Mouse (Mus musculus): ENCODE measurements around the gene Bcl7a.

Gene Bcl7a

GRCm38 (mm10) chr5:123333566-123333965 is 10.1 kb upstream of the Bcl7a start:
- no peak for DNase-seq

DNA sequence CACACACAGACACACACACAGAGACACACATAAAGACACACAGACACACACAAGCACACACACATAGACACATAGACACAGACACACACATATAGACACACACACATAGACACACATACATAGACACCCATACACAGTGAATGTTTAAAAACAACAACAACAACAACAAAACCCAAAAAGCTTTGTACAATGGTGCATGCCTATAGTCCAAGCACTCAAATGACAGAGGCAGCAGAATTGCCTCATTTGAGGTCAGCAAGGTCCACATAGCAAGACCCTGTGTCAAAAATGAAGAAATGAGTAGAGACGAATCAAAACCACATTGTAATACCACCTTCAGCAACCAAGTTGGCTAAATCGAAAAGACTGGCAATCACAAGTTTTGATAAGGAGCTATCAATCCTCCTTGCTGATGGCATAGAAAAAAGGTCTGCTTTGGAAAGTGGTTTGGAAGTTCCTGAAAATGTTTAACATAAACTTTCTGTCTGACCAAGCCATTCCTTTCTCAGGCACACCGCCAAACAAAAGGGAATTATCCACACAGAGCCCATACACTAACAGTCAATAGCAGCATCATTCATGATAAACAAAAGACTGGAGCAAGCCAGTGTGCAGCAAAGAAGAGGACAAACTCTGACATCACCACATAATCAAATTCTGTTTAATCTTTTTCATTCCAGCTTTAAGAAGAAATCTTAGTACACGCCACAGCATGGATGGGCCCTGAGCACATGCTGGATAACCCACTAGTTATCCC is 7.3 kb upstream of the Bcl7a start:
- no peak for DNase-seq

DNA sequence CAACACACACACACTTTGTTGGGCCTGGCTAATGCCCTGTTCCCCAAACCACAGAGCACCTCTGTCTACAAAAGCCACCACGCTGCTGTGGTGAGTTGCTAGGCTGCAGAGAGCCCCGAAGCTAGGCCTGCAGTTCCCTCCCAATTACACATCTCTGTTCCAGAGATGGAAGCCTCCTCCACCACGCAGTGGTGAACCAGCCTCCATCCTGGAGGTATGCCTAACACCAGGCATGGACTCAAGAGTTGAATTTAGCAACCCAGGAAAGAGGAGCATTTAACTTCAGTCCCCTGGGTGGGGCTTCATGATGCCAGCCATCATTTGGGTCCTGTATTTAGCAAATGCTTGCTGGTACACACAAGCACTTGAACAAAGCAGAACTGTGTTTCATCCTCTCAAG is 5.2 kb upstream of the Bcl7a start:
- DNase-seq = no peak

GRCm38 (mm10) chr5:123344628-123344962 is 961 bp downstream of the Bcl7a start:
- DNase-seq = no peak

DNA sequence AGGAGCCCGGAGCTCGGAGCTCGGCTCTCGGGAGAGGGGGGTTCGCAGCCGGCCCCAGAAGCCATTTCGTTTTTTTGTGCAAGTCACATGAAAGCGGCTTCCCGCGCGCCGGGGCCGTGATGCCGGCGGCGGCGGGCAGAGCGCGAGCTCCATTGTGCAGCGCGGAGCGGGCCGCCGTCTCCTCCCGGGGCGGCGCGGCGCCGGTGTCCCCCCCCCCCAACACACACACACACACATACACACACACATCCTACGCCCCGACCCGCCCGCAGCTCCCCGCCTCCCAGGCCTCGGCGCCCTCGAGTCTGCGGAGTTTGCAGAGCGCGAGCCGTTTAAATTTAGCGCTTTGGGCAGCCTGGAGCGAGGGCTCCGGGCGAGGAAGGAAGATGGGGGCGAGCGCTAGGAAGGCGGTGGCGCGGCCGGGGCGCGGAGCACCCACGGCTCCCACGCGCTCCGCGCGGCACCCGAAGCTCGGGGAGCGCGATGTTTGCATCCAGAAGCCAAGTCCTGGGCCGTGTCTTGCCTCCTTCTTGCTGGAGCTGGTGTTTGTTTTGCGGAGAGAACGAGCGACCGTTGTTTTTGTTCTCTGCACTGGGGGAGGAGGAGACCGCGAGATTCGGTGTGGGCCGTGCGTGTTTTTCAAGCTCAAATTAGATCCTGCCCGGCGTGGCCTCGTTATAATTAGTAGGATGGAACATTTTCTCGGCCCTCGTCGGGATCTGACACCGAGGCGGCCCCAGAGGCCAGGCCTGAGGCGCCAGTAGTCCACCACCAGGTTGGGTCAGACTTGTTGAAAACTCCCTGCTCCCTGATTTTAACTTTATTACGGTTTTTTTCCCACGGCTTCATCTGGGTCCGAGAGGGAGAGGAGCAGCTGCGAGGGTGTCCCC is 1.6 kb downstream of the Bcl7a start:
- peak; percentile 74 for DNase-seq

DNA sequence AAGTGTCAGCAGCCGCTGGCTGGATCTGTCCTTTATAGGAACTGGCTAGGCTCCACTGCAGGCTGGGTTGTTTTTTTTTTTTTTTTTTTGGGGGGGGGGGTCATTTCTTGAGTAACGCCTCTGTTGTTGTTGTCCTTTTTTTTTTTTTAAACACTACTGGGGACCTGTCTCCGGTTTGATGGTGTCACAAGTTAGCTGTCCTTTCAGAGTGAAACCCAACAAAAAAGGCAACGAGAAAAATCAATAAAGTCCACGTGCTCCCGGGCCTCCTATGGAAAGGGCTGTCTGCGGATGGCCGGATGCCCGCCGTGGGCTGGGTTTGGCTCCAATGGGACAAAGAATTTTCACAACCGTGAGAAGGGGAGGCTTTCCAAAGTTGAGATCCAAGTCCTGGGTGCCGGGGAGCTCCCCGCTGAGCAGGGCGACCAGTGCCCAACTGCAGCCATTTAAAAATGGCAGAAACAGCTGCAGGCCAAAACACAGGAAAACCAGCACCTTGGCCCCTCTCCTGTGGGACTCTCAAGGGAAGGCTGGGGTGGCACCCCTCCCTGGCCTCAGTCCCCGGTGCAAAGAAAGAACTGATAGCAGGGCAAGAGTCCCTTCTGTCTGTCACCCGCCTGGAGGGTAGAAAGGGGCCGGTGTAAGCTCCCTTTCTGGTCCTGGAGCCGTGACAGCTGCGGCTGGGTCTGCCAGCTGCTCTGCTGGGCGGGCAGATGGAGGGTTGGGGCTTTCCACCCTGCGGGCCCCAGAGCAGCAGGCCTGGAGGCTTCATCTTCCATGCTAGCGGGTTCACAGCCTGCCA is 2.4 kb downstream of the Bcl7a start:
- DNase-seq = peak; percentile 83

DNA sequence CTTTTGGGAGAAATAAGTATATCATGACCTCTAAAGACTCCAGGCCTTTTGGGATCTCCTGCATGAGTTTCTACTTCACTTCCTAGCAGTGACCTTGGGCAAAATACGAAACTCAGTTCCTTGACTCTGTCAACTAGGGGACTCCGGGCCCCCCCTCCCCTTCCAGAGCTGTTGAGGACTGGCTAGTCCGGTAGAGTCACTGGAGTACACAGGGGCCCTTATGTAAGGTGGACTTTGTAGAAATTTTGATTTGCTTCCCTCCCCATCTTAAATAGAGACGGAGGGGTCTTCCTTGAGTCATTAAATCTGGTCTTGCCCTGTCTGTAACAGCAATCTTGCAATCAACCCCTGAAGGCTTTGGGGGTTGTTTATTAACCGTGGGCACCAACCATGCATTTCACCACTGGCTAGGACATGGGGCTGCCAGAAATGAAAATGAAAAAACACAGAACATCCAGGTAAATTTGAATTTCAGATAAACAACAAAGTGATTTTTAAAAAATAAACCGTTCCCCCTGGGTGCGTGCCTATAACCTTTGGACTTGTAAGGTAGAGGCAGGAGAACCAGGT is 3.2 kb downstream of the Bcl7a start:
- DNase-seq = peak; percentile 84

DNA sequence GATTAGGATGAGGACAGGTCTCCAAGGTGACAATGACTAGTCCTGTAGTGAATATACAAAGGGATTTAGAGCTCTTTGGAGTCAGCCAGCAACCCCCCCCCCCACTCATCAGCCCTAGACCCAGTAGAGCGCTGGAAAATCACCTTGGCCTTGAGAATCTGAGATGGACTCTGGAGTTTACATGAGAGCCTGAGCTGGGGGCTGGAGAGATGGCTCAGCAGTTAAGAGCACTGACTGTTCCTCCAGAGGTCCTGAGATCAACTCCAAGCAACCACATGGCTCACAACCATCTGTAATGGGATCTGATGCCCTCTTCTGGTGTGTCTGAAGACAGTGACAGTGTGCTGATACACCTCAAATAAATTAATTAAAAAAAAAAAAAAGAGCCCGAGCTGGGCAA is 4.4 kb downstream of the Bcl7a start:
- peak; percentile 39 for DNase-seq

GRCm38 (mm10) chr5:123350386-123350785 is 6.8 kb downstream of the Bcl7a start:
- DNase-seq = peak; percentile 57

DNA sequence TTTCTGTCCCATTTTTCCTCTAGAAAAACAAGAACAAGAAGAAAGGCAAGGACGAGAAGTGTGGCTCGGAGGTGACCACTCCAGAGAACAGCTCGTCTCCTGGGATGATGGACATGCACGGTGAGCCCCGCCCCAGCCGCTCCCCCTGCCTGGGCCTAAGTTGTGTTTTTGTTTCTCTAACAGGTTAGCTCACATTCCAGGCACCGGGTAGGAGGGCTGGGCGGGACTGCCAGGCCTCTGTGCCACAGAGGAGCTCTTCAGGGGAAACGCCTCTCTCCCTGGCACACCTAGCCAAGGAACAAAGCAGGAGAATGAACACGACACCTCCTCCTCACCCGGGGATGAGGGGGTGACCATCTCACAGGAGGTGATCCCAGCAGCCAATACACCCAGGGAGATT is 12.3 kb downstream of the Bcl7a start:
- peak; percentile 84 for DNase-seq

- DNase-seq = no peak
Measured at GRCm38 (mm10) chr5:123357253-123357652, 13.6 kb downstream of the Bcl7a start.

GRCm38 (mm10) chr5:123359431-123359830 is 15.8 kb downstream of the Bcl7a start:
- DNase-seq = peak; percentile 90

DNA sequence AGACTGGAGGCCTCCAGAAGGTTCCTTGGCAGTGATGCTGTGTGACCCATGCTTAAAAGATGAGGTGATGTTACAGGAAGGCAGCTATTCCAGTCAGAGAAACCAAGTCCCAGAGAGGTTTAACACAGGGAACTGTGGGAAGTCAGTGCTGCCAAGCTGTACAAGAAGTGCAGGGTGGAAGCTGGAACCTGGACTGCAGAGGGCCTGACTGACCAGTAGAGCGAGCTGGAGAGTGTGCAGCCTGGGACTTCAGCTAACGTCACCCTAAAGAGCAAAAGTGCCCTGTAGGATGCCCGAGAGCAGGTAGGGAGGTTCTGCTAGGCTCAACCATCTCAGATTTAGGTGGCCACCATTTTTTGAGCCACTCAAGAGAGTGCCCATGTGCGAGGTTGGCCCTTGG is 19.3 kb downstream of the Bcl7a start:
- no peak for DNase-seq

GRCm38 (mm10) chr5:123364302-123364971 is 20.8 kb downstream of the Bcl7a start:
- peak; percentile 83 for DNase-seq

DNA sequence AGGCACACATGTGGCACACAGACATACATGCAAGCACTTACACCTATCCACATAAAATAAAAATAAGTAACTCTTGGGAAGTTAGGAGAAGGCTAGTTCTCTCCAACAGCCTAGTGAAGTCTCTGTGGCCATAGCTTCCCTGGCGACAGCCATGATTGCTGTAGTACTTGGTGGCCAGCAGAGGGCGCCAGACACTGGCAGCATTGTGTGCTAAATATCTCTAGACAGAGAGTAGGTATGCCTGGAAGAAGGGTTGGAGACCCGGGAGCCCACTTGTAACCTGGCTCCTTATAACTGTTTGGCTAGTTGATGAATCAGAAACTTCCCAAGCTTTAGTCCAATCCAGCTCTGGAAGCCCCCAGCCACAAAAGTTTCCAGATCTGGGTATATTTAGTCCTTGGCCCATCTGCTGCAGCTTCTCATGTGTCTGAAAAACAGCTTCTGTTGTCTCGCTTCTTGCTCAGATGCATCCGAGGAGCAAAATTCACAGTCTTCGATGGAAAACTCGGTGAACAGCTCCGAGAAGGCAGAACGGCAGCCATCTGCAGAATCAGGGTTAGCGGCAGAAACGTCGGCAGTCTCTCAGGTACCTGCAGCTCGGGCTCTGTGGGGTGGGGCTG is 25.3 kb downstream of the Bcl7a start:
- peak; percentile 63 for DNase-seq

DNA sequence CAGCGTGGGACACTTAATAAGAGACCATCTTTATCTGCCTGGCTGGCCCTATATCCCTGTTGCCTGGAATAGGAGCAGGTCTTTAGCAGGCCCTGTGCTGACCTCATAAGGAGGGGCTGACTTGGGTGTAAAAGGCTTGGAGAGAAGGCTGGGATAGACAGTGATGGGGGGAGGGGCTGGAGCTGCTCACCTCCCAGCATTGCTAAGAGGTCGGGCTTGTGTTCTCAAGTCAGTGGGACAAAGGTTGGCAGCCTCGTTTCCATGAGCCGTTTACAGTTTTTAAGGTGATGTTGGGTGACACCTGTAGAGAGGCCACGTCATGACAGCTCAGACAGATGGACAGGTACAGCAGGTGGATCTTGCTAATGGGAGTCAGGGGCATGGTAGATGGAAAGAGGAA is 26.4 kb downstream of the Bcl7a start:
- peak; percentile 53 for DNase-seq

DNA sequence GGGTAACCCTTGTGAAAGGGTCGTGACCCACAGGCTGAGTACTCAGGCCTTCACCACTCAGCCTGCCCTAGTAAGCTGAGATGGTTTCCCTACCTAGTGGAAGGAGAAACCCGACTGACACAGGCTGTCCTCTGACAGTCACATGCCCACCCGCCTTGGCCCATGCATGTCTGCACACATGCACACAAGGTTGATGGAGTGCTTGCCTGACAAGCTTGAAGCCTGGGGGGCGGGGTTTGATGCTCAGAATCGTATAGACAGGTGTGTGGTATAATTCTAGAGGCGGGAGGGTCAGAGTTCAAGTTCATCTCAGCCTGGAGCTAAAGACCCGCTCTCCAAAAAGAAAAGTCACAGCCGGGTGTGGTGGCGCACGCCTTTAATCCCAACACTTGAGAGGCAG is 31.6 kb downstream of the Bcl7a start:
- DNase-seq = no peak

DNA sequence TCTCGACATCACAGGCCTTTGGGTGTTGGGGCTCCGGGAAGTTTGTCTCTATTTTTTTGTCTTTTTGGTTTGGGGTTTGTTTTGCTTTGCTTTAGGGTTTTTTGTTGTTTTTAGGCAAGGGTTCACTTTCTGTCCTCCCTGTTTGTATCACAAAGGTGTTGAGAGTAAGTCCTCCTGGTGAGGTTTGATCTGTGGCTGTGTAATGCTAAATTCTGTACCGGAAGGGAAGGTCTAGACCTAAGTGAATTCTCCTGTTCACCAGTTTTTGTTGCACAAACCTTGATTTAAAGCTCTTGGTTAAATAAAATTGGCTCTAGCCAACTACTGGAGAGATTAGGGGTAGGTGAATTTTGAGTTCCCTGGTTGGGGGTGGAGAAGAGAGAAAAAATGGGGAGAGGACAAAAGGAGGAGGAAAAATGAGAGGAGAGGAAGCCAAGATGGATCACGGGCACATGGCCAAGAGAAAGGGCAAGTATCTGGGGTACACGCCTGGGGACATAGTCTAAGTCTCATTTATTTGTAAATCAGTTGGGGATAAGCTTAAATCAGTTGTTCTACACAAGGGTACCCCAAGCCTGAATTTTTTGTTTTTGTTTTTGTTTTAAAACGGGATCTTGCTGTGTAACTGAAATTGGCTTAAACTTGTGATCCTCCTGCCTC is 32.3 kb downstream of the Bcl7a start:
- no peak for DNase-seq

DNA sequence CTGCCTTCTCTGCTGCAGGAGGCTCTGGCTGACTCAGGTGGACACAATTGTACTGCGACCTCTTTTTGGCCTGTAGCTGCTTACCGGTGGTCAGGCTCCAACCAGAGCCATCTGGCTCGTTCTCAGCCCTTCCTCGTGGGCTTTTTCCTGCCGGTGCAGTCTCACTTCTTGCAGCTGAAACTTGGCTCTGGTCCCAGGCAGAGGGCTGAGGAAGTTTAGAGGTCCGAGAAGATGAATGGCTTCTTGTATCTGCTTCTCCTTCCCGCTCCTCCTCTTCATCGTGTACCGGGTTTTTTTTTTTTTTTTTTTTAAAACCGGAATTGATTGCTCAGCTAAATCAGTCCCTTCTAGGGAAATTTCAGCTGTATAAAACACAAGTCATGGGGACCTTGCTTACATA is 32.9 kb downstream of the Bcl7a start:
- peak; percentile 93 for DNase-seq

GRCm38 (mm10) chr5:123377120-123377955 is 33.7 kb downstream of the Bcl7a start:
- peak; percentile 80 for DNase-seq

Measured in kidney, postnatal 14 days (tissue).